Mouse (Mus musculus) heart, embryonic 15.5 days (tissue): ENCODE results near the gene Polh. TPM values are rescaled to one million over a fixed set of nuclear protein-coding genes. Genes with fewer than 3 reads are reported as not detected.

Experiments
- ATAC-seq: fragments of 200-750 bp; cut with Nextera tagmentation; replicated peaks from 2 replicates; pipeline ENCODE4 v1.8.0; 2017; ENCODE audit warnings: low read depth, moderate TSS enrichment; ENCODE audit not compliant: insufficient number of reproducible peaks, insufficient read depth, low FRiP score
- H3K27ac ChIP-seq: fragments of 300-500 bp; sonication (generic); 2 replicates; pipeline ENCODE4 v1.5.1; 2015; ENCODE audit warnings: mild to moderate bottlenecking, inconsistent platforms
- H3K27me3 ChIP-seq: fragments of 300-500 bp; sonication (generic); 2 replicates; pipeline ENCODE4 v1.6.1; 2015; ENCODE audit warnings: inconsistent platforms
- H3K36me3 ChIP-seq: fragments of 300-500 bp; sonication (generic); 2 replicates; pipeline ENCODE4 v1.6.1; 2015; ENCODE audit warnings: mild to moderate bottlenecking, inconsistent platforms
- H3K4me1 ChIP-seq: fragments of 300-500 bp; sonication (generic); replicated peaks from 2 replicates; pipeline ENCODE4 v1.6.1; 2015; ENCODE audit warnings: inconsistent platforms
- H3K4me2 ChIP-seq: fragments of 300-500 bp; sonication (generic); 2 replicates; pipeline ENCODE4 v1.6.1; 2015; ENCODE audit warnings: inconsistent platforms, mild to moderate bottlenecking, moderate library complexity
- H3K4me3 ChIP-seq: fragments of 300-500 bp; sonication (generic); 2 replicates; pipeline ENCODE4 v1.5.1; 2015; ENCODE audit warnings: mild to moderate bottlenecking, inconsistent platforms
- H3K9ac ChIP-seq: fragments of 300-500 bp; sonication (generic); 2 replicates; pipeline ENCODE4 v1.6.1; 2015; ENCODE audit warnings: mild to moderate bottlenecking, inconsistent platforms
- H3K9me3 ChIP-seq: fragments of 300-500 bp; sonication (generic); replicated peaks from 2 replicates; pipeline ENCODE4 v1.6.1; 2016; ENCODE audit warnings: inconsistent platforms
- WGBS: fragments of 180-500 bp; shearing (Covaris S2); methylation state at CpG from one replicate; pipeline ENCODE4 v1.1.7; 2015; ENCODE audit warnings: mixed read lengths; 5-methylcytosine and 5-hydroxymethylcytosine counted together
- polyA plus RNA-seq: library from polyadenylated mRNA; unstranded; fragments of >200 nt; fragmentation: Nextera tagmentation; extraction: Ambion mirVana; gene quantifications from 2 replicates; pipeline ENCODE4 v1.2.1, GENCODE M21; 2015

The Polh gene
- polyA plus RNA-seq, 1 experiment from 2014 or later = 11.7 TPM

- Histone ChIP-seq H3K27me3 (no peaks in the 10 kb centered on the region), H3K9me3 (no peaks in the 10 kb centered on the region), H3K9ac (no peak overlapping the region), H3K4me2 (no peak overlapping the region), H3K4me3 (no peak overlapping the region), H3K27ac (0 out of 2 replicates have a peak overlapping the region, but pooled peaks have one; percentile 16), H3K4me1 (peaks cover 9% of the 10 kb centered on the region; the same call in 1 of the 2 replicates), H3K36me3 (peaks cover 80% of the 10 kb centered on the region)
- 31% methylated on average over 5 of the region's 5 CpGs for WGBS
- no peak for ATAC-seq
Observed at GRCm38 (mm10) chr17:46168318-46168717, 34.1 kb downstream of the Polh start.

DNA sequence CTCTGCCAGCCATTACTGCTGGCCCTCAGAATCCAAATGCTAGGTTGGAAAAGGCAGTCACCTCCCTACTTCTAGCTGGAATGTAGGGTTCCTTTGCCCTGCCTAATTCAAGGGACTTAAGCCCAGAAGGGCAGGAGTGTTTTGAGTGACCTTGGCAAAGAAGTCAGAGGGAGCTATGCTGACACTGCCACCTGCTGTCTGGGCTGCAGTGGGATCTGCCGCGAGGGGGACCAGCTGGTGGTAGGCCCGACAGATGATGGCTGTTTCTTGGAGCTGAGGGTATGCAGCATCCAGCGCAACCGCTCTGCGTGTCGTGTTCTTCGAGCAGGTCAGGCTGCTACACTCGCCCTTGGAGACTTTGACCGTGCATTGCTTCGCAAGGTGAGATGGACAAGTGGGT lies 35.4 kb downstream of the Polh start:
- Histone ChIP-seq H3K4me2 (no peak overlapping the region), H3K27ac (0 out of 2 replicates have a peak overlapping the region, but pooled peaks have one; percentile 2), H3K36me3 (peaks cover 72% of the 10 kb centered on the region), H3K4me1 (peaks cover 21% of the 10 kb centered on the region), H3K27me3 (no peaks in the 10 kb centered on the region), H3K9ac (no peak overlapping the region), H3K4me3 (no peak overlapping the region), H3K9me3 (no peaks in the 10 kb centered on the region)
- ATAC-seq = no peak; the same call in 1 of the 2 replicates
- WGBS = 79% methylated on average over 11 of the region's 11 CpGs

DNA sequence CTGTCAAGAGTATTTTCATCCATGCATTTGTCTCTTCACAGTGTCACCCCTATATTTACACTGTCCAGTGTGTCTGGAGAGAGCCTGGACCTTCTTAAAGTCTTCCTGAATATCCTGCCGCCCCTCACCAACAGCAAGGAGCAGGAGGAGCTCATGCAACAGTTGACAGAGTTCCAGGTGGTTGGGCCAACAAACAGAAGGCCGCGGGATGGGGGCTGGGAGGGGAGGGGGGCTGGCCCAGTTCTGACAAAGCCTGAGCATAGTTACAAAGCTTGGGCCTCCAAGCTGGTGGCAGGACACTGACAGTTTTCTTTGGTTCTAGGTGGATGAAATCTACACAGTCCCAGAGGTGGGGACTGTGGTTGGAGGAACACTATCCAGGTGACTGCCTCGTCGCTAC lies 36.2 kb downstream of the Polh start:
- Histone ChIP-seq H3K27ac (no peak overlapping the region), H3K4me3 (no peak overlapping the region), H3K9ac (no peak overlapping the region), H3K9me3 (no peaks in the 10 kb centered on the region), H3K4me2 (no peak overlapping the region), H3K27me3 (no peaks in the 10 kb centered on the region), H3K4me1 (peaks cover 27% of the 10 kb centered on the region), H3K36me3 (peaks cover 66% of the 10 kb centered on the region)
- WGBS = 69% methylated on average over 5 of the region's 5 CpGs
- no peak for ATAC-seq

DNA sequence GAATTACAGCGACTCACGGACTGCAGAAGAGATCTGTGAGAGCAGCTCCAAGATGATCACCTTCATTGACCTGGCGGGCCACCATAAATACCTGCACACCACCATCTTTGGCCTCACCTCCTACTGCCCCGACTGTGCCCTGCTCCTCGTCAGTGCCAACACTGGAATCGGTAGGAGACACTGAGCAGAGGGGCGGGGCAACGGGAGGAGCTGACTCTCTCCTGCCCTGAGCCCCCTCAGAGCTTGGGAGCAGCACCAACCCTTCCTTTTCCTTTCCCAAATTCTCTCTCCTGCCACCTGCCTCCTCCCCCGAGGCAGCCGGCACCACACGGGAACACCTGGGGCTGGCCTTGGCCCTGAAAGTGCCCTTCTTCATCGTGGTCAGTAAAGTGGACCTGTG lies 37.0 kb downstream of the Polh start:
- no peaks in the 10 kb centered on the region for H3K9me3 ChIP-seq
- H3K4me1 ChIP-seq = peaks cover 27% of the 10 kb centered on the region
- no peak for ATAC-seq
- H3K9ac ChIP-seq = no peak overlapping the region
- no peak overlapping the region; the same call in 1 of the 2 replicates for H3K27ac ChIP-seq
- peaks cover 58% of the 10 kb centered on the region for H3K36me3 ChIP-seq
- no peak overlapping the region for H3K4me2 ChIP-seq
- H3K27me3 ChIP-seq = no peaks in the 10 kb centered on the region
- WGBS = 85% methylated on average over 12 of the region's 12 CpGs
- no peak overlapping the region for H3K4me3 ChIP-seq

GRCm38 (mm10) chr17:46164791-46165190 lies 37.7 kb downstream of the Polh start:
- H3K4me1 ChIP-seq = peaks cover 27% of the 10 kb centered on the region
- 90% methylated on average over 10 of the region's 10 CpGs for WGBS
- H3K27ac ChIP-seq = no peak overlapping the region
- H3K4me3 ChIP-seq = no peak overlapping the region
- ATAC-seq = no peak
- no peaks in the 10 kb centered on the region for H3K9me3 ChIP-seq
- no peak overlapping the region for H3K4me2 ChIP-seq
- H3K27me3 ChIP-seq = no peaks in the 10 kb centered on the region
- H3K9ac ChIP-seq = no peak overlapping the region
- peaks cover 54% of the 10 kb centered on the region for H3K36me3 ChIP-seq

DNA sequence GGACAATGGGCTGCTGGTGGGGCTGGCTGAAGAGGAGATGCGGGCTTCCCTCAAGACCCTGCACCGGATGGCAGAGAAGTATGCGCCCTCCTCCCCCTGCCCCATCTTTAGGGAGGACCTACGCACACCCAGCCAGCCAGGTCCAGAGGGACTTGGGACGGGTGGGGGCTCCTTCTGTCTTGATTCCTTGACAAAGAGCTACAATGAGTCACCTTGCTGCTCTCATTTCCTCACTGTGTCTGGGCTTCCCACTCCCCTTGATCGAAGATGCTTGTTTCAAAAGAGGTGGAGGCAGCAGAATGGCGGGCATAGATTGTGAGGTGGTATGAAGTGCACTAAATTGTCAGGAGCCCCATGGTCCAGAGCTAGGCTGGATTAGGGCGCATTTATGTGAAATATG lies 38.1 kb downstream of the Polh start:
- 95% methylated on average over 8 of the region's 8 CpGs for WGBS
- Histone ChIP-seq H3K4me3 (no peak overlapping the region), H3K9me3 (no peaks in the 10 kb centered on the region), H3K9ac (no peak overlapping the region), H3K4me2 (no peak overlapping the region), H3K27me3 (no peaks in the 10 kb centered on the region), H3K4me1 (peaks cover 32% of the 10 kb centered on the region), H3K27ac (no peak overlapping the region), H3K36me3 (peaks cover 49% of the 10 kb centered on the region)
- ATAC-seq = no peak

DNA sequence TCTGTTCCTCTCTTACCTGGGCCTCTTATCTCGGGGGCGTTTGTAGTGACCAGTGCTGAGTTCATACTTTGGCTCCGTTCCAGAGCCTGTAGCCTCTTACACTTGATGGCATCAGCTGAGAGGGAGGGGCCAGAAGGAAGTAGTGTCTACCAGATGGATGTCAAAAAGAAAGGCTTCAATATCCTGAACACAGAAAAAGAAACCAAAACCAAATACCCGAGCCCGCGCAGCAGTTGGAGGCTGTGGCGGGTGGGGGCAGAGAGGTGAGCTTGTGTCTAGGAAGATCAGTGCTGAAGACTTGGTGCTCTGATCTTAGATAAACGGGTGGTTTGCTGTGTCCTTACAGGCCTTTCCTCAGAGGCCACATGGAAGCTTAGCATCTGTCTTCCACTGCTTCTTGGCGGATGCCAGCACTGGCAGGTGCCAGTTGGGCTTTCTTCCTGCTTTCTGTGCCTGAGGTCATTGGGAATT lies 39.5 kb downstream of the Polh start:
- Histone ChIP-seq H3K27ac (peak overlapping the region; percentile 12; the same call in 1 of the 2 replicates), H3K4me3 (peak overlapping the region; percentile 88), H3K4me1 (peaks cover 31% of the 10 kb centered on the region), H3K4me2 (peak overlapping the region; percentile 73), H3K9ac (no peak overlapping the region), H3K9me3 (no peaks in the 10 kb centered on the region), H3K27me3 (no peaks in the 10 kb centered on the region), H3K36me3 (peaks cover 36% of the 10 kb centered on the region)
- 57% methylated on average over 9 of the region's 9 CpGs for WGBS
- ATAC-seq = no peak

GRCm38 (mm10) chr17:46162551-46162950 lies 39.9 kb downstream of the Polh start:
- peaks cover 31% of the 10 kb centered on the region for H3K4me1 ChIP-seq
- H3K36me3 ChIP-seq = peaks cover 32% of the 10 kb centered on the region
- peak overlapping the region; percentile 88 for H3K4me3 ChIP-seq
- H3K9me3 ChIP-seq = no peaks in the 10 kb centered on the region
- WGBS = 75% methylated on average over 7 of the region's 7 CpGs
- peak overlapping the region; percentile 73 for H3K4me2 ChIP-seq
- H3K27me3 ChIP-seq = no peaks in the 10 kb centered on the region
- ATAC-seq = no peak
- no peak overlapping the region for H3K9ac ChIP-seq
- peak overlapping the region; percentile 12; the same call in 1 of the 2 replicates for H3K27ac ChIP-seq

GRCm38 (mm10) chr17:46161710-46162109 lies 40.7 kb downstream of the Polh start:
- Histone ChIP-seq H3K9me3 (no peaks in the 10 kb centered on the region), H3K27me3 (no peaks in the 10 kb centered on the region), H3K4me3 (peak overlapping the region; percentile 88), H3K9ac (peak overlapping the region; percentile 87), H3K4me2 (peak overlapping the region; percentile 73), H3K4me1 (peaks cover 31% of the 10 kb centered on the region), H3K36me3 (peaks cover 27% of the 10 kb centered on the region), H3K27ac (peak overlapping the region; percentile 84)
- ATAC-seq = no peak
- WGBS = 47% methylated on average over 9 of the region's 9 CpGs

- WGBS = 0% methylated on average over 19 of the region's 19 CpGs
- Histone ChIP-seq H3K9me3 (no peaks in the 10 kb centered on the region), H3K27ac (peak overlapping the region; percentile 84), H3K36me3 (peaks cover 22% of the 10 kb centered on the region), H3K4me2 (peak overlapping the region; percentile 73), H3K9ac (peak overlapping the region; percentile 87), H3K4me3 (peak overlapping the region; percentile 88), H3K4me1 (peaks cover 31% of the 10 kb centered on the region), H3K27me3 (no peaks in the 10 kb centered on the region)
- ATAC-seq = no peak
Observed at GRCm38 (mm10) chr17:46161179-46161578, 41.3 kb downstream of the Polh start.

DNA sequence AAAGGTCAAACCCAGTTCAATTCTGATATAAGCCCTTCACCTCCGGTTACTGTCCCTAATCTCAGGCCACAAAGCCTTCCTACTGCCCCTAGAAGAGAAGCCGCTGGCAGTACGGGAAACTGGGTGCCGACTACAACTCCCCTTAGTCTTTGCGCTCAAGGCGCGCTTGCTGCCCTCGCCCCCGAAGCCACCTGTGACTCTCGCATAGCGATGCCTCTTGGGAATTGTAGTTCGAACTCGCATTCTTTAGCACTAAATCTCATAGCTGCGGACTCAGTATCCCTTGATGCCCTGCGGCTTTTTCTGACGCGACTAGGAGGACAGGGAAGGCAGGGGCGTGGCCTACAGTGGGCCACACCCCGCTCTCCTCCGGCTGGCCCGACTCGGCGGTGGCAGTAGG lies 41.8 kb downstream of the Polh start, which contains the start of gene Gtpbp2:
Gtpbp2 (plus strand) TSS at position 347 of the 400 bp plus-strand sequence.
- Histone ChIP-seq H3K9ac (peak within 1 kb of the TSS; percentile 87), H3K4me1 (peaks cover 29% of the 10 kb centered on the region), H3K4me2 (peak within 1 kb of the TSS; percentile 73), H3K4me3 (peak within 1 kb of the TSS; percentile 88), H3K36me3 (peaks cover 18% of the 10 kb centered on the region), H3K27ac (peak within 1 kb of the TSS; percentile 96), H3K9me3 (no peaks in the 10 kb centered on the region), H3K27me3 (no peaks in the 10 kb centered on the region)
- ATAC-seq = peak; percentile 92
- WGBS = under 1% methylated on average over 23 of the region's 23 CpGs

DNA sequence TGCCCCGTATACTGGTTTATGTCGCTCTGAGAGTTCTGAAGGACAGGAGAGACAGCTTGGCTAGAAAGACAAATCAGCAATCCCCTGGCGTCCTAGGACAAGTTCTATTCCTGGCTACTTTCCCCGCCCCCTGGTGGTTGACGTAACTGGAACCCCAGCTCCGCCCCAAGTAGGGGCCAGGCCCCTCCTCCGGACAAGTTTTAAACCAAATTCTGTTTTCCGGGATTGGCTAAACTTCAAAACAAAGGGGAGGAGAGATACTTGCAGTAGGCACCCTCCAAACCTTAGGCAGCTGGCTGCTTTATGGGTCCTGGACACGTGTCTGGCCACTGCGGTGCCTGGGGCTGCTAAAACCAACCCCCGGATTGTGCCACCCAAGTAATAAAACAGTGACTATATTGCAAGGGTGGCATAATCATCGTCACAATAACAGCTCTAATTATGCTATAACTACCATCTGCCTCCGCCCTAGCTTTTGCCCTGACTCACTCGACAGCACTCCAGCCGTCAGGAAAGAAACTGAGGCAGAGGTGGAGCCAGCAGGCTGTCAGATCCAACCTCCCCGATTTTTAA lies 42.3 kb downstream of the Polh start:
- H3K4me3 ChIP-seq = peak overlapping the region; percentile 88
- WGBS = 0% methylated on average over 16 of the region's 16 CpGs
- H3K36me3 ChIP-seq = peaks cover 13% of the 10 kb centered on the region
- peak; percentile 78 for ATAC-seq
- peak overlapping the region; percentile 68 for H3K4me2 ChIP-seq
- H3K4me1 ChIP-seq = peaks cover 27% of the 10 kb centered on the region
- H3K9ac ChIP-seq = peak overlapping the region; percentile 49
- no peaks in the 10 kb centered on the region for H3K27me3 ChIP-seq
- no peaks in the 10 kb centered on the region for H3K9me3 ChIP-seq
- peak overlapping the region; percentile 96 for H3K27ac ChIP-seq
